In the genomic region with DNA sequence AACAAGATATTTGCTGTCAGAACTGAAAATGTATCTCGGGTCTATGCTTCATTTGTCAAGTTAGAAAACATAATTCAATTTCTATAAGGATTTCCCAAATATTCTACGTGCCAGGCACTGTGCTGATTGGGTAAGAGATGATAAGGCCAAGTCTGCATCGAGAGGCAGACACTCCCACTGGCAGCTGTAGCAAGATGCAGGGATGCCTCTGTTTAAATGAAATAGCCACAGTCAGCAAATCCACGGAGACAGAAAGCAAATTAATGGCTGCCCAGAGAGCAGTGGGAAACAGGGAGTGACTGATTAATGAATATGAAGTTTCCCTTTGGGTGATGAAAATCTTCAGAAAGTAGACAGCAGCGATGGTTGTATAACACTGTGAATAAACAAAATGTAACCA, we compare ENCODE assay signal across 18 mouse cellular contexts.
"Had no signal": no experiment of that assay in that cellular context is flagged by ENCODE, and none has a peak within 500 bp of the region (broad histone marks: within the 10 kb centered on the region; RNA-seq: fewer than 3 reads in every experiment).

No protein-coding gene starts in this region.

- H3K4me1 ChIP-seq: limb, embryonic 12.5 days; limb, embryonic 15.5 days; midbrain, embryonic 13.5 days; neural tube, embryonic 12.5 days; stomach, embryonic 15.5 days had no signal

- H3K36me3 ChIP-seq: limb, embryonic 12.5 days; limb, embryonic 15.5 days; midbrain, embryonic 13.5 days; neural tube, embryonic 12.5 days; stomach, embryonic 15.5 days had no signal

- H3K9ac ChIP-seq: limb, embryonic 12.5 days; limb, embryonic 15.5 days; liver, embryonic 14.5 days; liver, postnatal 0 days; lung, embryonic 14.5 days; midbrain, embryonic 13.5 days; neural tube, embryonic 12.5 days; stomach, embryonic 15.5 days had no signal

- ATAC-seq: liver, postnatal 0 days; lung, postnatal 0 days; midbrain, embryonic 13.5 days had no signal

- H3K27ac ChIP-seq: limb, embryonic 12.5 days; limb, embryonic 15.5 days; liver, embryonic 14.5 days; macrophage; midbrain, embryonic 13.5 days; neural tube, embryonic 12.5 days; stomach, embryonic 15.5 days had no signal

- H3K27me3 ChIP-seq: limb, embryonic 12.5 days; limb, embryonic 15.5 days; midbrain, embryonic 13.5 days; neural tube, embryonic 12.5 days; stomach, embryonic 15.5 days had no signal

- H3K9me3 ChIP-seq: limb, embryonic 15.5 days; stomach, embryonic 15.5 days had no signal

- DNase-seq: kidney, adult 9 months; kidney, postnatal 14 days; kidney, postnatal 4 days; left cerebral cortex, postnatal 4 days; liver, postnatal 0 days; lung, embryonic 14.5 days; right cerebral cortex, postnatal 25 days; spleen, adult 18-20 months; thymus, postnatal 25 days had no signal

- H3K4me2 ChIP-seq: limb, embryonic 12.5 days; limb, embryonic 15.5 days; liver, embryonic 11.5 days; lung, embryonic 14.5 days; midbrain, embryonic 13.5 days; neural tube, embryonic 12.5 days; stomach, embryonic 15.5 days had no signal

- H3K4me3 ChIP-seq: limb, embryonic 12.5 days; limb, embryonic 15.5 days; midbrain, embryonic 13.5 days; neural tube, embryonic 12.5 days; stomach, embryonic 15.5 days had no signal
